ENCODE assay signal across 29 mouse cellular contexts in genomic region chr1:63080277-63080676, GRCm38 (mm10). TPM values are rescaled to one million over a fixed set of nuclear protein-coding genes. Genes with fewer than 3 reads are reported as not detected.
A peak's percentile ranks its signal among the peaks of the same experiment; 100 is the strongest.
DNase-seq lines count a peak whose midpoint lies in the region; ATAC-seq and TF ChIP-seq lines count a peak whose summit lies in the region.
"Had no signal": no experiment of that assay in that cellular context is flagged by ENCODE, and none has a peak within 500 bp of the region (broad histone marks: within the 10 kb centered on the region; RNA-seq: fewer than 3 reads in every experiment).

No protein-coding gene starts in this region.

- no peak for TF ChIP-seq CTCF in liver, postnatal 0 days (IDR thresholded peaks at IDR 0.05; ENCODE audit: low read depth)

- no peak for TF ChIP-seq EP300 in liver, postnatal 0 days (IDR thresholded peaks at IDR 0.05; ENCODE audit: low read depth)

- ATAC-seq in CD4-positive, CD25-positive, alpha-beta regulatory T cell, adult 4 months, result no peak
- no peak for ATAC-seq in liver, postnatal 0 days
- ATAC-seq in liver, embryonic 12.5 days, result no peak
- ATAC-seq: forebrain, embryonic 15.5 days; hindbrain, postnatal 0 days; inflammation-experienced regulatory T-cells, adult 6 months had no signal

- peaks cover 3% of the 10 kb centered on the region; the same call in 1 of the 2 replicates for H3K4me1 ChIP-seq in liver, postnatal 0 days (ENCODE audit: insufficient read depth)
- H3K4me1 ChIP-seq in liver, embryonic 12.5 days, result no peaks in the 10 kb centered on the region
- no peaks in the 10 kb centered on the region for H3K4me1 ChIP-seq in forebrain, embryonic 10.5 days
- H3K4me1 ChIP-seq: embryonic facial prominence, embryonic 12.5 days; embryonic facial prominence, embryonic 15.5 days; forebrain, embryonic 12.5 days; forebrain, embryonic 15.5 days; hindbrain, embryonic 10.5 days had no signal

- no peak overlapping the region for H3K4me3 ChIP-seq in liver, postnatal 0 days (ENCODE audit: low read depth, low read length)
- no peak overlapping the region for H3K4me3 ChIP-seq in liver, embryonic 12.5 days
- no peak overlapping the region for H3K4me3 ChIP-seq in forebrain, embryonic 10.5 days
- H3K4me3 ChIP-seq: embryonic facial prominence, embryonic 12.5 days; embryonic facial prominence, embryonic 15.5 days; forebrain, embryonic 12.5 days; forebrain, embryonic 15.5 days; heart, adult 2 months; heart, embryonic 12.5 days; heart, embryonic 15.5 days; hindbrain, embryonic 10.5 days had no signal

- peak; percentile 11 for DNase-seq in CD4-positive, CD25-positive, alpha-beta regulatory T cell, adult 2 months (ENCODE audit: low read depth, low spot score)
- no peak for DNase-seq in liver, postnatal 0 days
- DNase-seq in ZHBTc4 (ENCODE audit: low read depth, low spot score), result peak; percentile 45
- DNase-seq in large intestine, adult 2 months (ENCODE audit: low read depth, low spot score), result peak; percentile 36
- DNase-seq in cerebellum, postnatal 25 days, result no peak
- no peak for DNase-seq in forebrain, embryonic 10.5 days (ENCODE audit: extremely low spot score, low spot score)
- DNase-seq: adrenal gland, adult 8-10 months; adrenal gland, postnatal 25 days; cerebellum, adult 11-12 months; cerebellum, adult 8-10 months; cerebellum, postnatal 10 days; gastrocnemius, postnatal 10 days; gastrocnemius, postnatal 36 days; heart, adult 2 months; heart, postnatal 10 days; heart, postnatal 36 days; kidney, adult 18-20 months had no signal

- no peaks in the 10 kb centered on the region for H3K27me3 ChIP-seq in liver, postnatal 0 days (ENCODE audit: insufficient read depth, low read length)
- H3K27me3 ChIP-seq in liver, embryonic 12.5 days (replicated peaks), result no peaks in the 10 kb centered on the region
- H3K27me3 ChIP-seq in forebrain, embryonic 10.5 days (ENCODE audit: poor library complexity, severe bottlenecking), result no peaks in the 10 kb centered on the region
- H3K27me3 ChIP-seq: embryonic facial prominence, embryonic 12.5 days; embryonic facial prominence, embryonic 15.5 days; forebrain, embryonic 12.5 days; forebrain, embryonic 15.5 days; heart, embryonic 12.5 days; heart, embryonic 15.5 days had no signal

- no peaks in the 10 kb centered on the region for H3K9me3 ChIP-seq in liver, postnatal 0 days (ENCODE audit: low read length)
- H3K9me3 ChIP-seq in liver, embryonic 12.5 days (replicated peaks), result no peaks in the 10 kb centered on the region
- no peaks in the 10 kb centered on the region for H3K9me3 ChIP-seq in forebrain, embryonic 10.5 days
- H3K9me3 ChIP-seq: embryonic facial prominence, embryonic 12.5 days; embryonic facial prominence, embryonic 15.5 days; forebrain, embryonic 12.5 days; forebrain, embryonic 15.5 days; heart, embryonic 12.5 days; heart, embryonic 15.5 days; hindbrain, embryonic 10.5 days had no signal

- H3K4me2 ChIP-seq in liver, postnatal 0 days (ENCODE audit: low read depth, low read length), result no peak overlapping the region
- no peak overlapping the region for H3K4me2 ChIP-seq in liver, embryonic 12.5 days
- H3K4me2 ChIP-seq: embryonic facial prominence, embryonic 12.5 days; embryonic facial prominence, embryonic 15.5 days; forebrain, embryonic 12.5 days; forebrain, embryonic 15.5 days; heart, embryonic 12.5 days; heart, embryonic 15.5 days; hindbrain, embryonic 14.5 days had no signal

- 70% methylated on average over 5 of the region's 5 CpGs for WGBS in liver, postnatal 0 days (ENCODE audit: insufficient replicate concordance)
- 78% methylated on average over 5 of the region's 5 CpGs for WGBS in liver, embryonic 12.5 days (ENCODE audit: insufficient replicate concordance)
- WGBS in large intestine, adult 2 months, result 27% methylated on average over 5 of the region's 5 CpGs
- 84% methylated on average over 5 of the region's 5 CpGs for WGBS in forebrain, embryonic 10.5 days

- 0 out of 2 replicates have a peak overlapping the region, but pooled peaks have one; percentile 1 for H3K27ac ChIP-seq in liver, postnatal 0 days (ENCODE audit: low read depth)
- no peak overlapping the region for H3K27ac ChIP-seq in liver, embryonic 12.5 days
- H3K27ac ChIP-seq in forebrain, embryonic 10.5 days, result no peak overlapping the region
- H3K27ac ChIP-seq: embryonic facial prominence, embryonic 12.5 days; embryonic facial prominence, embryonic 15.5 days; forebrain, embryonic 12.5 days; forebrain, embryonic 15.5 days; heart, adult 2 months; heart, embryonic 15.5 days; hindbrain, embryonic 10.5 days; hindbrain, embryonic 14.5 days; hindbrain, postnatal 0 days had no signal

- H3K9ac ChIP-seq in liver, postnatal 0 days (replicated peaks), result no peak overlapping the region
- H3K9ac ChIP-seq in liver, embryonic 12.5 days, result no peak overlapping the region
- H3K9ac ChIP-seq: embryonic facial prominence, embryonic 12.5 days; embryonic facial prominence, embryonic 15.5 days; forebrain, embryonic 12.5 days; forebrain, embryonic 15.5 days; heart, embryonic 12.5 days; heart, embryonic 15.5 days; hindbrain, embryonic 14.5 days had no signal

- H3K36me3 ChIP-seq in liver, postnatal 0 days (replicated peaks; ENCODE audit: insufficient read depth, low read length), result peaks cover 39% of the 10 kb centered on the region
- H3K36me3 ChIP-seq in liver, embryonic 12.5 days, result peaks cover 82% of the 10 kb centered on the region
- peaks cover 83% of the 10 kb centered on the region for H3K36me3 ChIP-seq in forebrain, embryonic 10.5 days (replicated peaks)

RNA-seq across cellular contexts. Expression of gene Ino80d, which starts 34.2 kb away (rescaled TPM):
- 10 to 100 TPM; 23.8 to 36.8 TPM for polyA plus RNA-seq in CD4-positive, CD25-positive, alpha-beta regulatory T cell, adult 4 months (2017; shearing (Covaris generic))
- 2.3 and 2.8 TPM in 2 replicates for polyA plus RNA-seq in liver, postnatal 0 days (2015; fragmentation: Nextera tagmentation; extraction: Ambion mirVana)
- 7.1 and 7.2 TPM in 2 replicates for polyA plus RNA-seq in liver, embryonic 12.5 days (2016; fragmentation: Nextera tagmentation; extraction: Ambion mirVana)
- 3.7 and 8.0 TPM in 2 replicates for polyA plus RNA-seq in large intestine, adult 2 months (2012; rRNA removed)
- polyA plus RNA-seq in forebrain, embryonic 10.5 days (2016; fragmentation: Nextera tagmentation; extraction: Ambion mirVana), result 9.9 and 11.1 TPM in 2 replicates

Comparison
In these comparisons a context has a peak if more than half of its experiments do, and no peak if none do; other contexts are left out.
1. DNase-seq: peak in CD4-positive, CD25-positive, alpha-beta regulatory T cell, adult 2 months (single experiment), ZHBTc4 (single experiment) and large intestine, adult 2 months (single experiment); none in liver, postnatal 0 days (single experiment), cerebellum, postnatal 25 days (0 of 2) and forebrain, embryonic 10.5 days (single experiment).